8 mouse cellular contexts compared by ENCODE assay signal in the genomic region with DNA sequence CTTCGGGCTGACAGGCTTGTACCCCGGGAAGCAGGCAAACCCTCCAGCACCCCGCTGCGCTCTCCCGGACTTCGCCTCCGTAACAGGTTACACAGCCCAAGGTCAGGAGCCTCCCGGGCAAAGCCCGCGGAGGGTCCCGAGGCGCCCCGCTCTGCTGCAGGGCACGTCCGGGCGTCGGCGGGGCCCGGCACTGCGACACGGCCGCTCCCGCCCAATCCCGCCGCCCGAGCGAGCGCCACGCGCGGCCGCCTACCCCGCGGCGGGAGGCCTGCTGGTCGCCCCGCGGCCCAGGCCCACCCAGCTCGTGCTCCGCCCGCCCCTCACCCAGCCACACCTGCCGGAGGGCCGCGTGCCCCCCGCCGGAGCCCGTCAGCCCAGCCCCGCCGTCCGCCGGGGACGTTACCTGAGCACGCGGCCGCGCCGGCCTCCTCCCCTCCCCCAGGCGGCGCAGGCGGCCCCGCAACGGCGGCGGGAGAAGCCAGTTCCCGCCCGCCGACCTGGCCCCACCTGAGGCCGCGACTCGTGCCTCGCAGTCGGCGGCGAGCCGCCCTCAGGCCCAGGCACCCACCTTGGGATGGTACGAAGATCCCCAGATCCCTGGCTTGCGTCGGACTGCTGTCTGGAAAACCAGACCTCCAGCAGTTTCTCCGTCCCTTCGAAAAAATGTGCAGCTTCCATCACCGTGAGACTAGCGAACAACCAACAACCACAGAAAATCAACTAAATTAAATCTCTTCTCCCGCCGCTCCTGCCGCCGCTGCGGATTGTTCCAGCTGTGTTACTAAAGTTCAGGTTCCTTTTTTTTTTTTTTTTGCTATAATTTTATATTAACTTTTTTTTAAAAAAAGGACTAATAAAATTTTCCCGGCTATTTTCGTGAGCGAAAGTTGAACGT. TPM values are rescaled to one million over a fixed set of nuclear protein-coding genes. Genes with fewer than 3 reads are reported as not detected.
A peak's percentile ranks its signal among the peaks of the same experiment; 100 is the strongest.
DNase-seq lines count a peak whose midpoint lies in the region; ATAC-seq and TF ChIP-seq lines count a peak whose summit lies in the region.
"Not testable (repeated sequence)": the region's sequence is repeated elsewhere in the genome, so short reads cannot be mapped to it uniquely, and the experiment has no call there.

No protein-coding gene starts in this region.

- H3K27me3 ChIP-seq in heart, postnatal 0 days (ENCODE audit: control insufficient read depth, insufficient read depth, low read length); liver, embryonic 16.5 days (ENCODE audit: control insufficient read depth, insufficient read depth, low read depth, low read length); neural tube, embryonic 11.5 days (ENCODE audit: control insufficient read depth, insufficient read depth, low read length); stomach, embryonic 14.5 days (ENCODE audit: control insufficient read depth, insufficient read depth, low read length): not testable (repeated sequence)

- TF ChIP-seq EP300 in heart, postnatal 0 days (IDR thresholded peaks at IDR 0.05; ENCODE audit: low read depth): not testable (repeated sequence)

- H3K4me3 ChIP-seq in heart, postnatal 0 days (ENCODE audit: low read depth, low read length): peak overlapping the region; percentile 99
- H3K4me3 ChIP-seq in liver, embryonic 16.5 days (ENCODE audit: low read depth, low read length): peak overlapping the region; percentile 91
- peak overlapping the region; percentile 99 for H3K4me3 ChIP-seq in neural tube, embryonic 11.5 days (ENCODE audit: low read depth, low read length)
- peak overlapping the region; percentile 92 for H3K4me3 ChIP-seq in stomach, embryonic 14.5 days (ENCODE audit: low read depth, low read length)

- ATAC-seq in erythroid progenitor cell, adult 5-6 weeks (replicated peaks; ENCODE audit: low FRiP score, poor library complexity, severe bottlenecking): peak; percentile 30
- ATAC-seq in heart, postnatal 0 days (ENCODE audit: insufficient read depth, low read depth): peak; percentile 24
- peak; percentile 35 for ATAC-seq in liver, embryonic 16.5 days (ENCODE audit: low read depth)
- peak; percentile 31 for ATAC-seq in neural tube, embryonic 11.5 days (ENCODE audit: insufficient read depth, low FRiP score, low TSS enrichment)
- 0 out of 2 replicates have a peak, but pooled peaks have one; percentile 10 for ATAC-seq in stomach, embryonic 14.5 days (ENCODE audit: insufficient number of reproducible peaks, insufficient read depth, low FRiP score, low read depth)

- peak overlapping the region; percentile 97 for H3K4me2 ChIP-seq in heart, postnatal 0 days (ENCODE audit: low read depth, low read length)
- H3K4me2 ChIP-seq in liver, embryonic 16.5 days (ENCODE audit: low read depth, low read length): peak overlapping the region; percentile 99
- peak overlapping the region; percentile 50 for H3K4me2 ChIP-seq in neural tube, embryonic 11.5 days (ENCODE audit: low read depth)
- H3K4me2 ChIP-seq in stomach, embryonic 14.5 days (replicated peaks; ENCODE audit: low read depth, low read length): peak overlapping the region; percentile 62

- TF ChIP-seq CTCF in heart, postnatal 0 days (IDR thresholded peaks at IDR 0.05; ENCODE audit: low read depth): not testable (repeated sequence)

- H3K9me3 ChIP-seq in heart, postnatal 0 days (replicated peaks; ENCODE audit: control insufficient read depth, low read length); liver, embryonic 16.5 days (replicated peaks; ENCODE audit: control insufficient read depth, low read length); neural tube, embryonic 11.5 days (ENCODE audit: control insufficient read depth, low read length); stomach, embryonic 14.5 days (ENCODE audit: control insufficient read depth, low read depth, low read length): not testable (repeated sequence)

- 0% methylated on average over 61 of the region's 91 CpGs for WGBS in heart, postnatal 0 days
- under 1% methylated on average over 74 of the region's 91 CpGs for WGBS in liver, embryonic 16.5 days (ENCODE audit: insufficient replicate concordance)
- under 1% methylated on average over 55 of the region's 91 CpGs for WGBS in neural tube, embryonic 11.5 days
- 0% methylated on average over 69 of the region's 91 CpGs for WGBS in stomach, embryonic 14.5 days

- H3K27ac ChIP-seq in heart, postnatal 0 days (ENCODE audit: low read depth): peak overlapping the region; percentile 94
- peak overlapping the region; percentile 93 for H3K27ac ChIP-seq in liver, embryonic 16.5 days (ENCODE audit: low read length)
- H3K27ac ChIP-seq in neural tube, embryonic 11.5 days (ENCODE audit: low read depth, low read length): peak overlapping the region; percentile 84
- H3K27ac ChIP-seq in stomach, embryonic 14.5 days (ENCODE audit: low read length): peak overlapping the region; percentile 95

- not testable (repeated sequence) for H3K36me3 ChIP-seq in heart, postnatal 0 days (replicated peaks; ENCODE audit: control insufficient read depth, insufficient read depth, low read length); liver, embryonic 16.5 days (ENCODE audit: control insufficient read depth, insufficient read depth); neural tube, embryonic 11.5 days (ENCODE audit: control insufficient read depth, insufficient read depth, low read length); stomach, embryonic 14.5 days (ENCODE audit: control insufficient read depth, insufficient read depth, low read length)

- peak; percentile 40 to 52 for DNase-seq in CD8-positive naive resting alpha-beta T cell, adult 2 months (ENCODE audit: low read depth in 2 of 2, low spot score in 2 of 2)
- DNase-seq in c-Kit-negative CD71-positive TER-119-positive erythroid progenitor cells, embryonic 14.5 days (ENCODE audit: low read depth, low spot score): peak; percentile 54
- not testable (repeated sequence) for DNase-seq in heart, postnatal 0 days (ENCODE audit: low spot score)
- DNase-seq in kidney, postnatal 10 days: peak; percentile 55
- DNase-seq in neural tube, embryonic 11.5 days (ENCODE audit: low spot score): peak; percentile 61

- peak overlapping the region; percentile 98 for H3K9ac ChIP-seq in heart, postnatal 0 days (replicated peaks; ENCODE audit: low read depth, low read length)
- peak overlapping the region; percentile 93 for H3K9ac ChIP-seq in liver, embryonic 16.5 days (ENCODE audit: low read depth, low read length)
- H3K9ac ChIP-seq in neural tube, embryonic 11.5 days (ENCODE audit: low read length): peak overlapping the region; percentile 96
- peak overlapping the region; percentile 95 for H3K9ac ChIP-seq in stomach, embryonic 14.5 days (replicated peaks; ENCODE audit: low read depth, low read length)

- H3K4me1 ChIP-seq in heart, postnatal 0 days (ENCODE audit: control insufficient read depth, insufficient read depth): peaks cover 15% of the 10 kb centered on the region
- peaks cover 29% of the 10 kb centered on the region for H3K4me1 ChIP-seq in liver, embryonic 16.5 days (ENCODE audit: control insufficient read depth, low read depth, low read length)
- not testable (repeated sequence) for H3K4me1 ChIP-seq in neural tube, embryonic 11.5 days (ENCODE audit: control insufficient read depth, insufficient read depth, low read length)
- peaks cover 18% of the 10 kb centered on the region; the same call in 1 of the 2 replicates for H3K4me1 ChIP-seq in stomach, embryonic 14.5 days (ENCODE audit: control insufficient read depth, insufficient read depth, low read length)

RNA-seq across cellular contexts. Expression of gene Amd1, which starts 0.6 kb away (rescaled TPM):
- 80.7 and 121 TPM in 2 replicates for total RNA-seq in erythroid progenitor cell, adult 5-6 weeks (2015; ENCODE audit: low replicate concordance)
- total RNA-seq in erythroid progenitor cell, adult 5-6 weeks (2017; ENCODE audit: low replicate concordance): 79.4 and 101 TPM in 2 replicates
- 38.9 and 48.5 TPM in 2 replicates for total RNA-seq in heart, postnatal 0 days (2014; rRNA removed; ENCODE audit: low replicate concordance)
- 23.1 and 25.8 TPM in 2 replicates for polyA plus RNA-seq in heart, postnatal 0 days (2015; fragmentation: Nextera tagmentation; extraction: Ambion mirVana)
- 33.5 and 37.6 TPM in 2 replicates for polyA plus RNA-seq in liver, embryonic 16.5 days (2015; fragmentation: Nextera tagmentation; extraction: Ambion mirVana)
- 94.8 and 97.9 TPM in 2 replicates for polyA plus RNA-seq in neural tube, embryonic 11.5 days (2014; fragmentation: Nextera tagmentation; extraction: Ambion mirVana)
- polyA plus RNA-seq in stomach, embryonic 14.5 days (2014; fragmentation: Nextera tagmentation; extraction: Ambion mirVana): 84.4 and 85.2 TPM in 2 replicates

RNA-seq across cellular contexts. Expression of gene Cdk19, which starts 37.9 kb away (rescaled TPM):
- total RNA-seq in erythroid progenitor cell, adult 5-6 weeks (2015; ENCODE audit: low replicate concordance): 31.4 and 36.9 TPM in 2 replicates
- 30.5 and 34.6 TPM in 2 replicates for total RNA-seq in erythroid progenitor cell, adult 5-6 weeks (2017; ENCODE audit: low replicate concordance)
- total RNA-seq in heart, postnatal 0 days (2014; rRNA removed; ENCODE audit: low replicate concordance): 7.3 and 11.6 TPM in 2 replicates
- 3.1 and 3.7 TPM in 2 replicates for polyA plus RNA-seq in heart, postnatal 0 days (2015; fragmentation: Nextera tagmentation; extraction: Ambion mirVana)
- 2.7 and 3.1 TPM in 2 replicates for polyA plus RNA-seq in liver, embryonic 16.5 days (2015; fragmentation: Nextera tagmentation; extraction: Ambion mirVana)
- 8.2 and 9.0 TPM in 2 replicates for polyA plus RNA-seq in neural tube, embryonic 11.5 days (2014; fragmentation: Nextera tagmentation; extraction: Ambion mirVana)
- polyA plus RNA-seq in stomach, embryonic 14.5 days (2014; fragmentation: Nextera tagmentation; extraction: Ambion mirVana): 11.1 and 11.9 TPM in 2 replicates

RNA-seq across cellular contexts. Expression of gene Gtf3c6, which starts 43.5 kb away (rescaled TPM):
- 14.3 and 19.8 TPM in 2 replicates for total RNA-seq in erythroid progenitor cell, adult 5-6 weeks (2015; ENCODE audit: low replicate concordance)
- 7.4 and 38.7 TPM in 2 replicates for total RNA-seq in erythroid progenitor cell, adult 5-6 weeks (2017; ENCODE audit: low replicate concordance)
- 25.7 and 55.0 TPM in 2 replicates for total RNA-seq in heart, postnatal 0 days (2014; rRNA removed; ENCODE audit: low replicate concordance)
- 66.1 and 71.3 TPM in 2 replicates for polyA plus RNA-seq in heart, postnatal 0 days (2015; fragmentation: Nextera tagmentation; extraction: Ambion mirVana)
- 22.7 and 28.4 TPM in 2 replicates for polyA plus RNA-seq in liver, embryonic 16.5 days (2015; fragmentation: Nextera tagmentation; extraction: Ambion mirVana)
- polyA plus RNA-seq in neural tube, embryonic 11.5 days (2014; fragmentation: Nextera tagmentation; extraction: Ambion mirVana): 137 and 141 TPM in 2 replicates
- polyA plus RNA-seq in stomach, embryonic 14.5 days (2014; fragmentation: Nextera tagmentation; extraction: Ambion mirVana): 95.6 and 101 TPM in 2 replicates

RNA-seq across cellular contexts. Expression of gene Rpf2, which starts 54.6 kb away (rescaled TPM):
- 13.0 and 15.5 TPM in 2 replicates for total RNA-seq in erythroid progenitor cell, adult 5-6 weeks (2015; ENCODE audit: low replicate concordance)
- 18.4 and 19.4 TPM in 2 replicates for total RNA-seq in erythroid progenitor cell, adult 5-6 weeks (2017; ENCODE audit: low replicate concordance)
- total RNA-seq in heart, postnatal 0 days (2014; rRNA removed; ENCODE audit: low replicate concordance): 10.0 and 12.8 TPM in 2 replicates
- polyA plus RNA-seq in heart, postnatal 0 days (2015; fragmentation: Nextera tagmentation; extraction: Ambion mirVana): 30.0 and 30.8 TPM in 2 replicates
- polyA plus RNA-seq in liver, embryonic 16.5 days (2015; fragmentation: Nextera tagmentation; extraction: Ambion mirVana): 23.6 and 25.9 TPM in 2 replicates
- polyA plus RNA-seq in neural tube, embryonic 11.5 days (2014; fragmentation: Nextera tagmentation; extraction: Ambion mirVana): 85.7 and 87.0 TPM in 2 replicates
- polyA plus RNA-seq in stomach, embryonic 14.5 days (2014; fragmentation: Nextera tagmentation; extraction: Ambion mirVana): 54.3 and 57.5 TPM in 2 replicates
